Mouse (Mus musculus) 416B (cell line): ENCODE measurements around the gene Agxt2.

Experiments used
- DNase-seq: peaks from one replicate; pipeline ENCODE4 v3.0.0; 2011; ENCODE audit warnings: low read depth

Gene Agxt2

DNA sequence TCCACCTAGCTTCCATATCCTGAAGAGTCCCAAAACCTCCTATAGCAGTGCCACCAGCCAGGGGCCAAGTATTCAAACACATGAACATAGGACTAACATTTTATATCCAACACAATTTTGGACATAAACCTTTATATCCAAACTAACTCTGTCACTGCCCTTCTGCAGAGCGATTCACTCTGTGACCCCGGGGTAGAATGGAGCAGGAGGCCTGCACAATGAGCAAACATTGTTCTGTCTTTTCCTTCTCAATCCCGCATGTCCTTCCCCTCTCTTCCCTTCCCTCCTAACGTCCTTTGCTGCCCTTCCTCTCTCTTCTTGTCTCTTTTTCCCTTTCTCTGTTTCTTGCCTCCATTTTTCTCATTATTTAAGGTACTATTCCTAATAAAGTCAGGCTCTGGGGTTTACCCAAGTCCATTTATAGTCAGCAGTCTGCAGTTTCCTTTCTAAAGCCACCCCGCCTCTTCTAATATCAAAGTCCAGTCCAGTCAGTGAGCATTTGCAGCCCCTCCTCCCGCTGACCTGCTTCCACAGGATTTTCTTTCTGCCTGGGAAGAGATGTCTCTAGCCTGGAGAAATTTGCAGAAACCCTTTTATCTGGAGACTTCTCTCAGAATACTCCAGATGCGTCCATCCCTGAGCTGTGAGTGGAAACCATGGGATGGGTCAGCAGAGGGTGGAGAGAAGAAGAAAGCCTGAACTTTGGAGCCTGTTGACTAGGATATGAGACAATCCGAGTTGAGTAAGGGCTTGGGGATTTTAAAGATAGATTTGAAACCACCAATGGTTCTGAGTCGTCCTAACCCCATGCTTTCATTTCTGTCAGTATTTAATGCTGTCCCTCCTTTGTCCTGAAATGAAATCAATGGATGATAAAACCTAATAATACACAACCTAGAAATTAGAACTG, at the start of gene Agxt2:
Gene Agxt2, plus strand, starts transcription at position 494 of the 910 bp plus-strand sequence.
- DNase-seq, result no peak

GRCm38 (mm10) chr15:10311826-10312225, 46.5 kb upstream of the Agxt2 start:
- no peak for DNase-seq

DNA sequence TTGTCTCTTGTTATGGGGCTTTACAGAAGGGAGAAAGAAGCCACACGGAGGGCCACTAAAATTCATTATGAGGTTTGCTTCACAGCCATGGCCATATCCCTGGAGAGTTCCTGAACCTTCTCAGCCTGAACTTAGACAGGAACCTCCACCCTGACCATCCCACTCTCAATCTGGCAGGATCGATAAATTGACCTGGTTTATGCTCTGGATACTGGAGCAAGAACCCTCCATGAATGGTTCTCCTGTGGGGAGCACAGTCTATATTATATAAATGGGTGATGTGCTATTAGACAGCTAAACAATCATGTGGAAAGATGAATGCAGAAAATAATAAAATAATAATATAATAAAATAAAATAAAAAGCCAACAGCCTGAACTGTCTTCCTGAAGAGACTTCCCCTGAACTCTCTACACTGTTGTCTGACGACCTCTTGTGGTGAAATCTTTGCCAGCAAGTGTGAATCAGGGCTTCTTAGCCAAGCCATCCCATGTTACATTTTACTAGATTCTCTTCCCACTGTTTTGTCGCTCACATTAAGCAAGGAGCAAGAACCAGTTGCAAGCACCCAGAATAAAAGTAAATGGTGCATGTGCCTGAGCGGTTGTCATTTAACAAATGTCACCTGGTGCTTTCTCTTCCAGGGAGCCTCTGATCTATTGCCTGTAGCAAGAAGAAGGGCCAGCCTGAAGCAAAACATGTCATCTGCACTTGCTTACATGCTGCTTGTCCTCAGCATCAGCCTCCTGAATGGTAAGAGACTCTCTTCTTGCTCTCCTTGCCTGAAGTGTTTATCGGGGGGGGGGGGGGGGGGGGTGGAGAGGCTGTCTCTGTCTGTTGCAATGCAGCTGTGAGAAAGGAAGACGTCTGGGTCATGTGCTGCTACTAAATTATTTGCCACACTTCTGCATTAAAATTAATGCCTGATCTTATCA, 44.5 kb upstream of the Agxt2 start:
- peak; percentile 51 for DNase-seq

GRCm38 (mm10) chr15:10325080-10325479, 33.3 kb upstream of the Agxt2 start, which contains the start of gene Gm21973:
Gene Gm21973, plus strand, starts transcription at chr15:10325380.
- DNase-seq, result no peak

- DNase-seq, result no peak
Measured at GRCm38 (mm10) chr15:10330626-10331025, 27.7 kb upstream of the Agxt2 start.

DNA sequence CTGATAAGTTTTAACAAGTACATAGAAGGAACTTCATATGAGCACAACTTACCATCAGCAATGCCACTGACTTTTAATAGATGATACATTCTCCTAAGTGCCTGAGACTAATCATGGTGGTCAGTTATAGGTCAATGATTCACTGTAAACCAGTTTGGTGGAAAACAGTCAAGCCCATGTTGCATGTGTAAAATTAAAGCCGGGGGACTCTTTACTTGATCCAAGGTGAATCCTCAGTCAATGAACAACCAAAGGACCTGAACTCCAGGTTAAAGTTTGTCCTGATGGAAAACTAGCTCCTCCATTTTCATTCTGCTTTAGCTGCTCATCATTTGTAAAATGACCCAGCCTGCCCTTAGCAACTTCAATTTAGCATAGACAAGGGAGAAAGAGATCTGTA, 25.8 kb upstream of the Agxt2 start:
- DNase-seq, result no peak

DNA sequence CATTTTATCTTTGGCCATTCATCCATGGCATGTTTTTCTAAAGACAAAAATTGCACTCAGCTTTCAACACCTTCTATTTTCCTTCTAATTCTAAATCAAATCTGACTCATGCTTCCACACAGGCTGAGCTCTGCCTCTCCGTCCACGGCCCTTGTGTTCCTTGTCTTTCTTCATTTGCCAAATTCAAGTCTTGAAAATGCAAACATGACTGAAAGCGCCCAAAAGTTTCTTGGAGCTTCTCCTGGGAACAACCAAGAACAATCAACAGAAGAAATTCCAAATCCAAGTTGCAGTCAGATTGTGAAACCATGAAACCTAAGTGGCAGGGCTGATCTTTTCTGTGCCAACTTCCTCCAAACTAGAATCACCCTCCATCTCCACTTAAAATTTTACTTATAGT, 19.7 kb upstream of the Agxt2 start:
- DNase-seq, result no peak

- DNase-seq, result no peak
Measured at GRCm38 (mm10) chr15:10347044-10347443, 11.3 kb upstream of the Agxt2 start.

DNA sequence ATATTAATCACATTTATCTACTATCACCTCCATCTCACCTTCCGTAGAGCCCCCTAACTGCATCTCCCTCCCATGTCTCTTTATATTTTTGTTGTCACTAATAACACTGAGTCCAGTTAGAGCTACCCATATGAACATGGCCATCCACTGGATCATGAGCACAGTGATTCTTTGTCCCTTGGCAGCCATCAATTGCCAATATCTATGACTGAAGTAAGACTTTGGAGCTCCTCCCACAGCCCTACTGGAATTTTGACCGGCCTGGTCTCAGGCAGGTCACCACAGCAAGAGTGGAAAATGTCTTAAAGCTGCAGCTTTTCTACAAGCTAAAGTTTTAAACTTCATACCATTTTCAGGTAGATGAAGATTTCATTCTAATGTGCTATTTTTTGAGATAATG, 8.0 kb downstream of the Agxt2 start:
- no peak for DNase-seq

DNA sequence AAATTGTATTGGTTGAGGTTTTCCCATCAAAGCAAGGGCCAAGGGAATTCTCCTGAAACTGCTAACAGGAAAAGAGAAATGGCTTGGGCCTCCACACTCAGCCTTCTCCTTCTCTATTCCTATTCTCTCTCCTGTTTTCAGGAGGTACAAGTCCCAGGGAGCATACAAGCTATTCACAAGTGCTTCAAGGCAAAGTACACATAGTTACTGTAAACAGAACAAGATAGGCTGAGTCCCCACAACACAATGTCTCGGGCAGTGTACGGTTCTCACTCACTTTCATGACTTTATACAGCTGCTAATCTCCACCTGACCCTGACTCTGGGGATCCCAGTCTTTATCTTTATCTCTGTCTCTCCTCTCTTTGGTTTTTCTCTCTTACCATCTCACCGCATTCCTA, 17.1 kb downstream of the Agxt2 start:
- DNase-seq, result no peak

GRCm38 (mm10) chr15:10378338-10378959, 20.1 kb downstream of the Agxt2 start:
- no peak for DNase-seq

DNA sequence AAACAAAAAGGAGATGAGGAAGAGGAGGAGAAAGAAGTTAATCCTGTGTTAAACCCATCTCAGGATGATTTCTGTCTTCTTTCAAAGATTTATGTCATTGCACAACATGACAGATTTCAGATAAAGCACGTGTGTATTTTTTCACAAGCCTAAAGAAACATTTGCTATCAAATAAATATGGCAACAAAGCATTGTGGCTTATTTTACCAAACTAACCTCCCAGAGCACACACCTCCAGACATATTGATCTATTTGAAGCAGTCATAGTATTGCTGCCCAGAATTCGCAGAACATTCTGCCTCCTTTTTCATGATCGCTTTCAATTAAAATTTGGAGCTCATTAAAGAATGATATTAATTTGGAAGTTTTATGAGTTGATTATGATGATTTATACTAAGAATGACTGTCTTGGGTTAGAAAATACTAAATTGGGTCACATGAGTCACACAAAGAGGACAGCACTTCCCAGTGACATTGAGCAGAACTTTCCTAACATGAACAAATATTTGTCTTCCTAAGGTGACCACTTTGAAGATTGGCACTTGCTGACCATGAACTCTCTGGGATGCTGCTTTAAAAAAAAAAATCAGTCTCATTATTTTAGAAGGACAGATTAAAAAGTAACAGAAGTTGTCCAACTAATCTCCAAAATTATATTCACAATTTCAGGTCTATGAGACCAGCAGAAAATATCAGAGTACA, 21.6 kb downstream of the Agxt2 start:
- DNase-seq, result no peak

GRCm38 (mm10) chr15:10387263-10387662, 28.9 kb downstream of the Agxt2 start:
- DNase-seq, result no peak

- no peak for DNase-seq
Measured at GRCm38 (mm10) chr15:10399795-10400194, 41.5 kb downstream of the Agxt2 start.

DNA sequence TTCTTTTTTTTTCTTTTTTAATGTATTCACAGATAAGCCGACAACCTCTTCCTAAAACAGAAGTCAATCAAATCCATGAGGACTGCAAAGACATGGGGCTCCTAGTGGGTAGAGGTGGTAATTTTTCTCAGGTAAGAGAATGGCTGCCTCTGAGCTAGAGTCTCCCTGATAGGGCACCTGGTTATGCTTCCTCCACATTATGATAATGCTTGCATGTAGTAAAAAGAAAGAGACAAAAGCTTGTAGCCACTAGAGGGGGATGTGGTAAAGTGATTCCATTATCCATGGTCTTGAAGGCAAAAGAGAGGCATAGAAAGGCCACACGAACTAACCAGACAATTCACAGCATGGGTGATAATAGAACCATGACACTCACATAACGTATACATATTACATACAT, 42.1 kb downstream of the Agxt2 start:
- peak; percentile 70 for DNase-seq

- peak; percentile 80 for DNase-seq
Measured at GRCm38 (mm10) chr15:10409842-10410241, 51.5 kb downstream of the Agxt2 start.

DNA sequence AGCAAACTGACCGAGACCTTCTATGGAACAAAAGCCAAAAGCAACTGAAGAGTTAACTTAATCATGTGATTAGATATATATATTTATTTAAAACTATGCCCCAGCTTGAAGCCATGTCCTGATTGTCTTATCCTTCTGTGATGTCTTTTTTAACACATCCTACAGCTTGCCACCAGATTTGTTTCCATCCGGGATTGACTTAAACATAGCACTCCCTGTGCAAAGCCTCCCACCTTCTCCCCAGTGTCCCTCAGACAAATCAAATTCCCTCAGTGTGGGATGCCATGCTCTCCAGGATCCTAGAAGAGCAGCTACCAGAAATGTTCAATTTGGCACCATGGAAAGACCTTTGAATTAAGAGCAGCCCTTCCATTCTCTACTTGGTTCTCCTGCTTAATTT, 52.5 kb downstream of the Agxt2 start:
- no peak for DNase-seq

GRCm38 (mm10) chr15:10413656-10414055, 55.3 kb downstream of the Agxt2 start:
- DNase-seq, result no peak

GRCm38 (mm10) chr15:10421138-10421784, 62.9 kb downstream of the Agxt2 start:
- DNase-seq, result no peak

GRCm38 (mm10) chr15:10421785-10422144, 63.4 kb downstream of the Agxt2 start:
- DNase-seq, result no peak

- no peak for DNase-seq
Measured at GRCm38 (mm10) chr15:10426124-10426523, 67.8 kb downstream of the Agxt2 start.
